Mouse (Mus musculus) leukemia stem cell, adult 10-12 weeks (primary cell): ENCODE data around the gene Fam193b. TPM values are rescaled to one million over a fixed set of nuclear protein-coding genes. Genes with fewer than 3 reads are reported as not detected.

ENCODE experiments used
- polyA plus RNA-seq: library from polyadenylated mRNA; stranded (reverse); fragments of >175 nt; gene quantifications from 2 replicates; pipeline ENCODE4 v1.2.3, GENCODE M21; 2012; ENCODE audit warnings: low replicate concordance

Fam193b gene
- 70.3 and 217 TPM in 2 replicates for polyA plus RNA-seq

GRCm38 (mm10) chr13:55571027-55571751 is at the start of gene Fam193b:
TSS of gene Fam193b (minus strand) at chr13:55571120.

GRCm38 (mm10) chr13:55599566-55600540 is 28.9 kb upstream of the Fam193b start, which contains the start of gene B4galt7:
TSS of gene B4galt7 (plus strand) at chr13:55599896.

GRCm38 (mm10) chr13:55573432-55573831 is 2.5 kb upstream of the Fam193b start, which contains the start of gene Tmed9:
TSS of gene Tmed9 (plus strand) at chr13:55573732.

GRCm38 (mm10) chr13:55536194-55537175 is 34.4 kb downstream of the Fam193b start, which contains the start of gene Ddx41:
TSS of gene Ddx41 (minus strand) at chr13:55536658.

GRCm38 (mm10) chr13:55529198-55529915 is 41.6 kb downstream of the Fam193b start, which contains the start of gene Dok3:
TSS of gene Dok3 (minus strand) at chr13:55529296.

GRCm38 (mm10) chr13:55513111-55513748 is 57.7 kb downstream of the Fam193b start, which contains the start of gene Pdlim7:
TSS of gene Pdlim7 (minus strand) at chr13:55513676.

Other genes starting within 250 kb of the Fam193b start
- gene Rab24, start 249.2 kb downstream of the Fam193b start, polyA plus RNA-seq = 62.5 and 73.7 TPM in 2 replicates
- gene Mxd3, start 241.3 kb downstream of the Fam193b start, polyA plus RNA-seq = 21.1 and 29.5 TPM in 2 replicates
- 50.0 and 75.4 TPM in 2 replicates for gene Lman2, start 208.3 kb downstream of the Fam193b start, polyA plus RNA-seq
- gene Rgs14, start 201.4 kb downstream of the Fam193b start, polyA plus RNA-seq = 7.6 and 7.9 TPM in 2 replicates
- 0.12 TPM in 1 of 2 replicates, not detected in the other for gene Slc34a1, start 172.9 kb downstream of the Fam193b start, polyA plus RNA-seq
- gene Pfn3, start 155.9 kb downstream of the Fam193b start, polyA plus RNA-seq = not detected in 2 replicates
- gene F12, start 144.3 kb downstream of the Fam193b start, polyA plus RNA-seq = not detected in 2 replicates
- 104 and 119 TPM in 2 replicates for gene Grk6, start 126.0 kb downstream of the Fam193b start, polyA plus RNA-seq
- 7.6 and 17.6 TPM in 2 replicates for gene Prr7, start 106.9 kb downstream of the Fam193b start, polyA plus RNA-seq
- 7.5 and 13.0 TPM in 2 replicates for gene Dbn1, start 83.0 kb downstream of the Fam193b start, polyA plus RNA-seq
- gene Pdlim7, start 57.4 kb downstream of the Fam193b start, polyA plus RNA-seq = 81.6 and 121 TPM in 2 replicates
- 130 and 341 TPM in 2 replicates for gene Dok3, start 41.8 kb downstream of the Fam193b start, polyA plus RNA-seq
- 55.9 and 93.7 TPM in 2 replicates for gene Ddx41, start 34.5 kb downstream of the Fam193b start, polyA plus RNA-seq
- 98.3 and 191 TPM in 2 replicates for gene Tmed9, start 2.6 kb upstream of the Fam193b start, polyA plus RNA-seq
- gene B4galt7, start 28.8 kb upstream of the Fam193b start, polyA plus RNA-seq = 10.5 and 13.1 TPM in 2 replicates
- gene Caml, start 51.9 kb upstream of the Fam193b start, polyA plus RNA-seq = 15.1 and 16.2 TPM in 2 replicates
- 9.6 and 22.7 TPM in 2 replicates for gene Ddx46, start 63.9 kb upstream of the Fam193b start, polyA plus RNA-seq
- 9.0 and 10.1 TPM in 2 replicates for gene B230219D22Rik, start 122.0 kb upstream of the Fam193b start, polyA plus RNA-seq
- 19.3 and 20.7 TPM in 2 replicates for gene Txndc15, start 143.5 kb upstream of the Fam193b start, polyA plus RNA-seq
- gene Pcbd2, start 156.2 kb upstream of the Fam193b start, polyA plus RNA-seq = 11.1 and 23.8 TPM in 2 replicates
- gene Catsper3, start 213.4 kb upstream of the Fam193b start, polyA plus RNA-seq = not detected in 2 replicates